ENCODE assay signal across 8 mouse cellular contexts in genomic region chr10:128565788-128566531, GRCm38 (mm10). TPM values are rescaled to one million over a fixed set of nuclear protein-coding genes. Genes with fewer than 3 reads are reported as not detected.
DNase-seq lines count a peak whose midpoint lies in the region; ATAC-seq and TF ChIP-seq lines count a peak whose summit lies in the region.

Pa2g4 (minus strand) TSS chr10:128565987.

- peak within 1 kb of the TSS; percentile 94 for H3K9ac ChIP-seq in hindbrain, embryonic 13.5 days

- peak; percentile 90 for DNase-seq in Patski (ENCODE audit: low read depth, low spot score)
- peak; percentile 97 to 98 for DNase-seq in cerebellum, postnatal 14 days
- peak; percentile 97 to 98 for DNase-seq in frontal cortex, postnatal 14 days (ENCODE audit: low spot score in 2 of 2)
- DNase-seq in layer of hippocampus, postnatal 36 days, result peak; percentile 99 to 100
- DNase-seq in lung, postnatal 36 days, result peak; percentile 98
- DNase-seq in retina, postnatal 1 day, result peak; percentile 100
- DNase-seq in urinary bladder, adult 18-20 months (ENCODE audit: low spot score in 2 of 2), result peak; percentile 96 to 99

- TF ChIP-seq CTCF in Patski (IDR thresholded peaks at IDR 0.05), result no peak

- no peaks in the 10 kb centered on the region for H3K27me3 ChIP-seq in Patski
- no peaks in the 10 kb centered on the region for H3K27me3 ChIP-seq in hindbrain, embryonic 13.5 days

- ATAC-seq in Patski, result peak; percentile 96
- ATAC-seq in hindbrain, embryonic 13.5 days (ENCODE audit: low FRiP score), result peak; percentile 100

- peak within 1 kb of the TSS; percentile 89 for H3K27ac ChIP-seq in hindbrain, embryonic 13.5 days

- POLR2A ChIA-PET in Patski (lab: Charles Lee), result interaction anchor here (0.8 to 1.4 kb wide), 2 partner anchors 18 to 47 kb away, joined by 3 read pairs; no protein-coding TSS in a partner anchor

- H3K4me3 ChIP-seq in hindbrain, embryonic 13.5 days, result peak within 1 kb of the TSS; percentile 88

- no peaks in the 10 kb centered on the region for H3K9me3 ChIP-seq in hindbrain, embryonic 13.5 days

- H3K4me2 ChIP-seq in hindbrain, embryonic 13.5 days, result peak within 1 kb of the TSS; percentile 98

- WGBS in hindbrain, embryonic 13.5 days, result under 1% methylated on average over 54 of the region's 58 CpGs

- CTCF ChIA-PET in Patski (lab: Charles Lee), result interaction anchor here (0.9 to 2.4 kb wide), 3 partner anchors 15 to 47 kb away, joined by 3 to 11 read pairs (median 3); no protein-coding TSS in a partner anchor

- in situ Hi-C loops in Patski (cut with MboI; ENCODE audit: low pct_unique_long_range_greater_than_20kb), result no loop called here

- H3K36me3 ChIP-seq in hindbrain, embryonic 13.5 days, result peaks cover 28% of the 10 kb centered on the region

- H3K4me1 ChIP-seq in hindbrain, embryonic 13.5 days (replicated peaks), result peaks cover 23% of the 10 kb centered on the region

RNA-seq across cellular contexts. Expression of gene Pa2g4, which starts in this region (rescaled TPM):
- polyA plus RNA-seq in Patski (2021), result 117 TPM
- 125 and 129 TPM in 2 replicates for polyA plus RNA-seq in hindbrain, embryonic 13.5 days (2015; fragmentation: Nextera tagmentation; extraction: Ambion mirVana)
- 10 to 100 TPM; 61.9 to 66.9 TPM for total RNA-seq in layer of hippocampus, postnatal 36 days (2021)

Comparison
In these comparisons a context has a peak if more than half of its experiments do, and no peak if none do; other contexts are left out.
1. Peak in every context shown above with its lines: DNase-seq, ATAC-seq, H3K4me3 ChIP-seq and H3K27ac ChIP-seq.